Mouse (Mus musculus): ENCODE results near the gene Rnd1. TPM values are rescaled to one million over a fixed set of nuclear protein-coding genes. Genes with fewer than 3 reads are reported as not detected.
A peak's percentile ranks its signal among the peaks of the same experiment; 100 is the strongest.

Rnd1 gene
- total and polyA plus RNA-seq, 2 experiments from 2014 or later = 1.1 to 7.1 TPM

GRCm38 (mm10) chr15:98636517-98636916 lies 40.7 kb downstream of the Rnd1 start:
- no peak overlapping the region for H3K9ac ChIP-seq (replicated peaks; ENCODE audit: low read depth, low read length)
- peaks cover 37% of the 10 kb centered on the region for H3K27me3 ChIP-seq (ENCODE audit: control insufficient read depth, insufficient read depth, low read length)
- peaks cover 14% of the 10 kb centered on the region for H3K4me1 ChIP-seq (ENCODE audit: control insufficient read depth, insufficient read depth)

GRCm38 (mm10) chr15:98635291-98635841 lies 41.9 kb downstream of the Rnd1 start:
- Histone ChIP-seq H3K4me3 (ENCODE audit: low read depth, low read length) (peak overlapping the region; percentile 68), H3K9me3 (replicated peaks; ENCODE audit: control insufficient read depth, low read length) (no peaks in the 10 kb centered on the region), H3K4me2 (ENCODE audit: low read depth, low read length) (peak overlapping the region; percentile 89), H3K9ac (replicated peaks; ENCODE audit: low read depth, low read length) (peak overlapping the region; percentile 58), H3K36me3 (replicated peaks; ENCODE audit: control insufficient read depth, insufficient read depth, low read length) (no peaks in the 10 kb centered on the region), H3K27me3 (ENCODE audit: control insufficient read depth, insufficient read depth, low read length) (peaks cover 45% of the 10 kb centered on the region), H3K27ac (ENCODE audit: low read depth) (0 out of 2 replicates have a peak overlapping the region, but pooled peaks have one; percentile 35), H3K4me1 (ENCODE audit: control insufficient read depth, insufficient read depth) (peaks cover 14% of the 10 kb centered on the region)
- DNase-seq (ENCODE audit: low spot score) (no peak), ATAC-seq (ENCODE audit: insufficient read depth, low read depth) (no peak)
- no peak for TF ChIP-seq CTCF (IDR thresholded peaks at IDR 0.05; ENCODE audit: low read depth)
- TF ChIP-seq EP300 (IDR thresholded peaks at IDR 0.05; ENCODE audit: low read depth) = no peak
- 7% methylated on average over 21 of the region's 21 CpGs for WGBS

More at GRCm38 (mm10) chr15:98636517-98636916, 40.7 kb downstream of the Rnd1 start:
- H3K9me3 ChIP-seq (replicated peaks; ENCODE audit: control insufficient read depth, low read length) = no peaks in the 10 kb centered on the region
- WGBS = 65% methylated on average over 5 of the region's 5 CpGs
- no peak overlapping the region for H3K4me2 ChIP-seq (ENCODE audit: low read depth, low read length)
- H3K36me3 ChIP-seq (replicated peaks; ENCODE audit: control insufficient read depth, insufficient read depth, low read length) = no peaks in the 10 kb centered on the region
- no peak overlapping the region for H3K27ac ChIP-seq (ENCODE audit: low read depth)
- ATAC-seq (ENCODE audit: insufficient read depth, low read depth) (no peak), DNase-seq (ENCODE audit: low spot score) (no peak)
- no peak overlapping the region for H3K4me3 ChIP-seq (ENCODE audit: low read depth, low read length)
- TF ChIP-seq EP300 (IDR thresholded peaks at IDR 0.05; ENCODE audit: low read depth) (no peak), CTCF (IDR thresholded peaks at IDR 0.05; ENCODE audit: low read depth) (no peak)

- peak overlapping the region; percentile 68 for H3K4me3 ChIP-seq (ENCODE audit: low read depth, low read length)
- no peaks in the 10 kb centered on the region for H3K9me3 ChIP-seq (replicated peaks; ENCODE audit: control insufficient read depth, low read length)
- H3K36me3 ChIP-seq (replicated peaks; ENCODE audit: control insufficient read depth, insufficient read depth, low read length) = no peaks in the 10 kb centered on the region
- peak overlapping the region; percentile 58 for H3K9ac ChIP-seq (replicated peaks; ENCODE audit: low read depth, low read length)
- 0 out of 2 replicates have a peak overlapping the region, but pooled peaks have one; percentile 35 for H3K27ac ChIP-seq (ENCODE audit: low read depth)
- no peak for TF ChIP-seq EP300 (IDR thresholded peaks at IDR 0.05; ENCODE audit: low read depth)
- no peak for TF ChIP-seq CTCF (IDR thresholded peaks at IDR 0.05; ENCODE audit: low read depth)
- H3K4me2 ChIP-seq (ENCODE audit: low read depth, low read length) = peak overlapping the region; percentile 89
- DNase-seq (ENCODE audit: low spot score) = no peak
- peaks cover 14% of the 10 kb centered on the region for H3K4me1 ChIP-seq (ENCODE audit: control insufficient read depth, insufficient read depth)
- WGBS = 2% methylated on average over 28 of the region's 65 CpGs
- peaks cover 50% of the 10 kb centered on the region for H3K27me3 ChIP-seq (ENCODE audit: control insufficient read depth, insufficient read depth, low read length)
- peak; percentile 38 for ATAC-seq (ENCODE audit: insufficient read depth, low read depth)
Observed at GRCm38 (mm10) chr15:98634541-98635081, 42.6 kb downstream of the Rnd1 start.

- peaks cover 54% of the 10 kb centered on the region for H3K27me3 ChIP-seq (ENCODE audit: control insufficient read depth, insufficient read depth, low read length)
- no peaks in the 10 kb centered on the region for H3K9me3 ChIP-seq (replicated peaks; ENCODE audit: control insufficient read depth, low read length)
- no peak for ATAC-seq (ENCODE audit: insufficient read depth, low read depth)
- peak overlapping the region; percentile 89 for H3K4me2 ChIP-seq (ENCODE audit: low read depth, low read length)
- DNase-seq (ENCODE audit: low spot score) = no peak
- peaks cover 18% of the 10 kb centered on the region for H3K4me1 ChIP-seq (ENCODE audit: control insufficient read depth, insufficient read depth)
- H3K36me3 ChIP-seq (replicated peaks; ENCODE audit: control insufficient read depth, insufficient read depth, low read length) = no peaks in the 10 kb centered on the region
- TF ChIP-seq CTCF (IDR thresholded peaks at IDR 0.05; ENCODE audit: low read depth) (no peak), EP300 (IDR thresholded peaks at IDR 0.05; ENCODE audit: low read depth) (no peak)
- WGBS = under 1% methylated on average over 24 of the region's 25 CpGs
- H3K4me3 ChIP-seq (ENCODE audit: low read depth, low read length) = peak overlapping the region; percentile 68
- H3K27ac ChIP-seq (ENCODE audit: low read depth) = no peak overlapping the region
- peak overlapping the region; percentile 58; the same call in 1 of the 2 replicates for H3K9ac ChIP-seq (replicated peaks; ENCODE audit: low read depth, low read length)
Observed at GRCm38 (mm10) chr15:98633822-98634470, 43.3 kb downstream of the Rnd1 start.

- Histone ChIP-seq H3K27me3 (ENCODE audit: control insufficient read depth, insufficient read depth, low read length) (peaks cover 58% of the 10 kb centered on the region), H3K4me3 (ENCODE audit: low read depth, low read length) (peak overlapping the region; percentile 36), H3K36me3 (replicated peaks; ENCODE audit: control insufficient read depth, insufficient read depth, low read length) (no peaks in the 10 kb centered on the region), H3K27ac (ENCODE audit: low read depth) (no peak overlapping the region), H3K9ac (replicated peaks; ENCODE audit: low read depth, low read length) (no peak overlapping the region), H3K4me1 (ENCODE audit: control insufficient read depth, insufficient read depth) (peaks cover 18% of the 10 kb centered on the region), H3K9me3 (replicated peaks; ENCODE audit: control insufficient read depth, low read length) (no peaks in the 10 kb centered on the region), H3K4me2 (ENCODE audit: low read depth, low read length) (peak overlapping the region; percentile 63)
- 8% methylated on average over 4 of the region's 4 CpGs for WGBS
- ATAC-seq (ENCODE audit: insufficient read depth, low read depth) (no peak), DNase-seq (ENCODE audit: low spot score) (no peak)
- TF ChIP-seq EP300 (IDR thresholded peaks at IDR 0.05; ENCODE audit: low read depth) (no peak), CTCF (IDR thresholded peaks at IDR 0.05; ENCODE audit: low read depth) (no peak)
Observed at GRCm38 (mm10) chr15:98632921-98633320, 44.3 kb downstream of the Rnd1 start.

Data from heart, postnatal 0 days (tissue).